Mouse (Mus musculus): ENCODE measurements around the gene Tefm.

GRCm38 (mm10) chr11:80152376-80152775 is 10.4 kb upstream of the Tefm start:
- TF ChIP-seq CTCF (conservative IDR thresholded peaks at IDR 0.05; ENCODE audit: insufficient read depth, insufficient read length, low read depth, low read length) = no peak
- no peak for TF ChIP-seq POLR2A (IDR thresholded peaks at IDR 0.05; ENCODE audit: low read depth, low read length)

Data from kidney, adult 2 months (tissue).